12 mouse cellular contexts compared by ENCODE assay signal in the genomic region with DNA sequence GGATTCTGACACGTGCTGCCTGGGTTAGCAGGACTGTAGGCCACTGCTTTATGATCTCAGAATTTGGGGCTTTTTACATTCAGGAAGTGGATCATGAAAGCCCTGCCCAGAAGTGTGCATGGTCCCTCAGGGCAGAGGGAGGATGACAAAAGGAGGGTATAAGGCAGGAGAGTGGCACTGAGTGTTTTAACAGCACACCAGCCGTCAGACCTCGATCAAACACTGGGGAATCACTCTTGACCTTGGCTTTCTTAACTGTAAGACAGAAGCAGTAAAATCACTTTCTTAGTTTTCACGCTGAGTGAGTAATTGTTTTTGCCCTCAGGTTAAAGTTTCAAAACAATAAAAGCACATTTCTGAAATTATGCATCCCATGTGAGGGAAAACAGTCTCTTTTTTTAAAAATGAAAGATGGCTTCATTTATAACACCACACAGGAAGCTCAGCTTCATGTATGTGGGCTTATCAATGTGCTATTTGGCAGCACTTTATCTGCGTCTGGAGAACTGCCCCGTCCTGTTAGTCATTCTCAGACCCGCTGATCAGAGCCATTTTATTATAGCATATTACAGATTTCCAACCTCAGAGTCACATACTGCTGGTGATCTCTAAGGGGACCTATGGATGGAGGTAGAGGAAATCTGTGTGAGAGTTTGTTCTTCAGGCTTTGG. TPM values are rescaled to one million over a fixed set of nuclear protein-coding genes. Genes with fewer than 3 reads are reported as not detected.
DNase-seq lines count a peak whose midpoint lies in the region; ATAC-seq and TF ChIP-seq lines count a peak whose summit lies in the region.
"Had no signal": no experiment of that assay in that cellular context is flagged by ENCODE, and none has a peak within 500 bp of the region (broad histone marks: within the 10 kb centered on the region; RNA-seq: fewer than 3 reads in every experiment).

No protein-coding gene starts in this region.

- peaks cover 10% of the 10 kb centered on the region for H3K4me1 ChIP-seq in forebrain, embryonic 12.5 days
- H3K4me1 ChIP-seq in forebrain, postnatal 0 days (ENCODE audit: insufficient read depth) = no peaks in the 10 kb centered on the region
- H3K4me1 ChIP-seq in bone marrow macrophage, adult 2 months (ENCODE audit: control insufficient read depth, insufficient read depth, low read length) = peaks cover 43% of the 10 kb centered on the region
- no peaks in the 10 kb centered on the region; the same call in 1 of the 2 replicates for H3K4me1 ChIP-seq in midbrain, embryonic 14.5 days (ENCODE audit: control insufficient read depth, insufficient read depth, low read length)

- 77% methylated on average over 7 of the region's 7 CpGs for WGBS in forebrain, embryonic 12.5 days
- WGBS in forebrain, postnatal 0 days = 70% methylated on average over 7 of the region's 7 CpGs
- 66% methylated on average over 7 of the region's 7 CpGs for WGBS in midbrain, embryonic 14.5 days

- no peaks in the 10 kb centered on the region for H3K9me3 ChIP-seq in forebrain, embryonic 12.5 days
- no peaks in the 10 kb centered on the region for H3K9me3 ChIP-seq in forebrain, postnatal 0 days (ENCODE audit: low read length)
- no peaks in the 10 kb centered on the region for H3K9me3 ChIP-seq in midbrain, embryonic 14.5 days (ENCODE audit: control insufficient read depth, low read length)
- H3K9me3 ChIP-seq: liver, embryonic 13.5 days had no signal

- no peak overlapping the region for H3K27ac ChIP-seq in forebrain, embryonic 12.5 days
- H3K27ac ChIP-seq in forebrain, postnatal 0 days (ENCODE audit: low read depth, low read length) = no peak overlapping the region
- peak overlapping the region; percentile 29; the same call in 1 of the 2 replicates for H3K27ac ChIP-seq in layer of hippocampus, adult 2 months
- peak overlapping the region; percentile 70 for H3K27ac ChIP-seq in bone marrow macrophage, adult 2 months (ENCODE audit: insufficient read depth, low read depth, low read length)
- no peak overlapping the region for H3K27ac ChIP-seq in midbrain, embryonic 14.5 days (replicated peaks; ENCODE audit: low read depth, low read length)
- H3K27ac ChIP-seq: gastrocnemius, adult 2 months; kidney, postnatal 0 days; left cerebral cortex, adult 2 months; liver, embryonic 13.5 days had no signal

- peak; percentile 18; the same call in 1 of the 2 replicates for ATAC-seq in forebrain, embryonic 12.5 days (ENCODE audit: low FRiP score)
- no peak for ATAC-seq in forebrain, postnatal 0 days
- peak; percentile 36; the same call in 1 of the 2 replicates for ATAC-seq in midbrain, embryonic 14.5 days (ENCODE audit: low FRiP score, low TSS enrichment)
- no peak for ATAC-seq in inflammation-experienced regulatory T-cells, adult 6 months

- H3K4me3 ChIP-seq in forebrain, embryonic 12.5 days (replicated peaks) = no peak overlapping the region
- no peak overlapping the region for H3K4me3 ChIP-seq in forebrain, postnatal 0 days (ENCODE audit: low read depth, low read length)
- H3K4me3 ChIP-seq in layer of hippocampus, adult 2 months = no peak overlapping the region
- no peak overlapping the region for H3K4me3 ChIP-seq in bone marrow macrophage, adult 2 months (ENCODE audit: insufficient read depth, low read length)
- H3K4me3 ChIP-seq in midbrain, embryonic 14.5 days (replicated peaks; ENCODE audit: low read depth, low read length) = no peak overlapping the region
- H3K4me3 ChIP-seq: gastrocnemius, adult 2 months; left cerebral cortex, adult 2 months; liver, embryonic 13.5 days had no signal

- no peaks in the 10 kb centered on the region for H3K36me3 ChIP-seq in forebrain, embryonic 12.5 days (replicated peaks)
- no peaks in the 10 kb centered on the region for H3K36me3 ChIP-seq in forebrain, postnatal 0 days (ENCODE audit: insufficient read depth)
- no peaks in the 10 kb centered on the region for H3K36me3 ChIP-seq in midbrain, embryonic 14.5 days (ENCODE audit: control insufficient read depth, insufficient read depth, low read length)
- H3K36me3 ChIP-seq: liver, embryonic 13.5 days had no signal

- DNase-seq in forebrain, postnatal 0 days = no peak
- DNase-seq in layer of hippocampus, adult 2 months (ENCODE audit: low spot score in 2 of 2) = no peak
- DNase-seq in layer of hippocampus, adult 9-10 months (ENCODE audit: low spot score) = no peak
- no peak for DNase-seq in midbrain, embryonic 14.5 days
- DNase-seq in right cerebral cortex, postnatal 14 days = no peak
- DNase-seq: gastrocnemius, adult 2 months; liver, embryonic 13.5 days had no signal

- no peak for TF ChIP-seq POLR2A in bone marrow macrophage, adult 2 months (IDR thresholded peaks at IDR 0.05; ENCODE audit: borderline replicate concordance, low read depth, low read length)

- TF ChIP-seq CTCF in forebrain, postnatal 0 days (IDR thresholded peaks at IDR 0.05; ENCODE audit: low read depth) = no peak
- TF ChIP-seq CTCF in layer of hippocampus, adult 2 months (conservative IDR thresholded peaks at IDR 0.05) = no peak
- TF ChIP-seq CTCF in bone marrow macrophage, adult 2 months (IDR thresholded peaks at IDR 0.05; ENCODE audit: low read depth, low read length) = no peak

- no peak overlapping the region for H3K4me2 ChIP-seq in forebrain, embryonic 12.5 days
- H3K4me2 ChIP-seq in forebrain, postnatal 0 days (ENCODE audit: low read depth) = no peak overlapping the region
- no peak overlapping the region for H3K4me2 ChIP-seq in midbrain, embryonic 14.5 days (ENCODE audit: low read length)
- H3K4me2 ChIP-seq: liver, embryonic 13.5 days had no signal

- no peak overlapping the region for H3K9ac ChIP-seq in forebrain, embryonic 12.5 days
- no peak overlapping the region for H3K9ac ChIP-seq in forebrain, postnatal 0 days
- 0 out of 2 replicates have a peak overlapping the region, but pooled peaks have one; percentile 1 for H3K9ac ChIP-seq in midbrain, embryonic 14.5 days (replicated peaks; ENCODE audit: low read length)
- H3K9ac ChIP-seq: liver, embryonic 13.5 days had no signal

- no peaks in the 10 kb centered on the region for H3K27me3 ChIP-seq in forebrain, embryonic 12.5 days
- H3K27me3 ChIP-seq in forebrain, postnatal 0 days (ENCODE audit: insufficient read depth, low read length) = no peaks in the 10 kb centered on the region
- no peaks in the 10 kb centered on the region for H3K27me3 ChIP-seq in midbrain, embryonic 14.5 days (ENCODE audit: control insufficient read depth, insufficient read depth, low read length)
- H3K27me3 ChIP-seq: liver, embryonic 13.5 days had no signal

RNA-seq across cellular contexts. Expression of a gene that starts 28.0 kb away (rescaled TPM):
- polyA plus RNA-seq in forebrain, embryonic 12.5 days (2016; fragmentation: Nextera tagmentation; extraction: Ambion mirVana) = 9.9 and 11.3 TPM in 2 replicates
- 9.0 and 9.2 TPM in 2 replicates for total RNA-seq in forebrain, postnatal 0 days (2014; rRNA removed)
- polyA plus RNA-seq in forebrain, postnatal 0 days (2015; fragmentation: Nextera tagmentation; extraction: Ambion mirVana) = 5.4 and 6.8 TPM in 2 replicates
- total RNA-seq in layer of hippocampus, adult 2 months (2021) = 10 to 100 TPM; 26.1 to 28.7 TPM
- 17.7 and 20.0 TPM in 2 replicates for polyA plus RNA-seq in bone marrow macrophage, adult 2 months (2012; ENCODE audit: insufficient read depth, insufficient read length, missing spikeins)
- polyA plus RNA-seq in midbrain, embryonic 14.5 days (2014; fragmentation: Nextera tagmentation; extraction: Ambion mirVana) = 10.7 and 11.3 TPM in 2 replicates
- 10 to 100 TPM in 2 of 3 experiments, under 1 TPM in 1; 0.96 to 17.1 (median 11.0) TPM for polyA plus RNA-seq in inflammation-experienced regulatory T-cells, adult 6 months (2017; shearing (Covaris generic))

Comparison
In these comparisons a context has a peak if more than half of its experiments do, and no peak if none do; other contexts are left out.
1. ATAC-seq: peak in forebrain, embryonic 12.5 days (single experiment) and midbrain, embryonic 14.5 days (single experiment); none in forebrain, postnatal 0 days (single experiment) and inflammation-experienced regulatory T-cells, adult 6 months (single experiment).
2. H3K27ac ChIP-seq: peak in layer of hippocampus, adult 2 months (single experiment) and bone marrow macrophage, adult 2 months (single experiment); none in forebrain, embryonic 12.5 days (single experiment), forebrain, postnatal 0 days (single experiment) and midbrain, embryonic 14.5 days (single experiment).